Comparison of ENCODE assay signal across 8 mouse cellular contexts in genomic region chr14:117831731-117832130, GRCm38 (mm10).
DNase-seq lines count a peak whose midpoint lies in the region; ATAC-seq lines count a peak whose summit lies in the region.

No protein-coding gene starts in this region.

- H3K27ac ChIP-seq in neural tube, embryonic 11.5 days (ENCODE audit: low read depth, low read length): no peak overlapping the region
- no peak overlapping the region for H3K27ac ChIP-seq in intestine, embryonic 15.5 days

- H3K4me1 ChIP-seq in neural tube, embryonic 11.5 days (ENCODE audit: control insufficient read depth, insufficient read depth, low read length): 0 out of 2 replicates have a peak, but pooled peaks cover 3% of the 10 kb centered on the region
- H3K4me1 ChIP-seq in intestine, embryonic 15.5 days (replicated peaks): no peaks in the 10 kb centered on the region

- H3K4me3 ChIP-seq in neural tube, embryonic 11.5 days (ENCODE audit: low read depth, low read length): no peak overlapping the region
- no peak overlapping the region for H3K4me3 ChIP-seq in intestine, embryonic 15.5 days (replicated peaks)

- H3K9me3 ChIP-seq in neural tube, embryonic 11.5 days (ENCODE audit: control insufficient read depth, low read length): no peaks in the 10 kb centered on the region
- no peaks in the 10 kb centered on the region for H3K9me3 ChIP-seq in intestine, embryonic 15.5 days

- no peaks in the 10 kb centered on the region for H3K36me3 ChIP-seq in neural tube, embryonic 11.5 days (ENCODE audit: control insufficient read depth, insufficient read depth, low read length)
- H3K36me3 ChIP-seq in intestine, embryonic 15.5 days: no peaks in the 10 kb centered on the region

- H3K4me2 ChIP-seq in neural tube, embryonic 11.5 days (ENCODE audit: low read depth): no peak overlapping the region
- no peak overlapping the region for H3K4me2 ChIP-seq in intestine, embryonic 15.5 days (replicated peaks)

- no peaks in the 10 kb centered on the region for H3K27me3 ChIP-seq in neural tube, embryonic 11.5 days (ENCODE audit: control insufficient read depth, insufficient read depth, low read length)
- H3K27me3 ChIP-seq in intestine, embryonic 15.5 days (replicated peaks): no peaks in the 10 kb centered on the region

- no peak overlapping the region for H3K9ac ChIP-seq in neural tube, embryonic 11.5 days (ENCODE audit: low read length)
- H3K9ac ChIP-seq in intestine, embryonic 15.5 days: no peak overlapping the region

- 48% methylated on average over 4 of the region's 4 CpGs for WGBS in neural tube, embryonic 11.5 days
- 65% methylated on average over 4 of the region's 4 CpGs for whole genome bisulfite sequencing in intestine, embryonic 15.5 days

- intact Hi-C loops in heart, postnatal 10 days (cut with DNase I): no loop called here
- intact Hi-C loops in left cerebral cortex, postnatal 25 days (cut with DNase I): no loop called here

- DNase-seq in cerebellum, postnatal 10 days: peak; percentile 40 to 49
- no peak for DNase-seq in cerebellum, adult 8-10 months
- DNase-seq in neural tube, embryonic 11.5 days (ENCODE audit: low spot score): peak; percentile 29
- no peak for DNase-seq in neural tube, embryonic 10.5 days (ENCODE audit: extremely low spot score, low spot score)
- peak; percentile 39 to 52 for DNase-seq in heart, postnatal 10 days
- DNase-seq in left cerebral cortex, postnatal 25 days (ENCODE audit: low spot score in 2 of 2): peak; percentile 32 to 73
- no peak for DNase-seq in spleen, postnatal 4 days (ENCODE audit: low spot score in 2 of 2)

- peak; percentile 51; the same call in 1 of the 2 replicates for ATAC-seq in neural tube, embryonic 11.5 days (ENCODE audit: insufficient read depth, low FRiP score, low TSS enrichment)
- no peak for ATAC-seq in intestine, embryonic 15.5 days

Comparison
In these comparisons a context has a peak if more than half of its experiments do, and no peak if none do; other contexts are left out.
1. DNase-seq: peak in cerebellum, postnatal 10 days (2 of 2), neural tube, embryonic 11.5 days (single experiment), heart, postnatal 10 days (2 of 2) and left cerebral cortex, postnatal 25 days (2 of 2); none in cerebellum, adult 8-10 months (single experiment), neural tube, embryonic 10.5 days (single experiment) and spleen, postnatal 4 days (0 of 2).